Mouse (Mus musculus) heart, adult 2 months (tissue): Measurements from ENCODE around the gene Naalad2. TPM values are rescaled to one million over a fixed set of nuclear protein-coding genes. Genes with fewer than 3 reads are reported as not detected.
"Not testable (repeated sequence)": the region's sequence is repeated elsewhere in the genome, so short reads cannot be mapped to it uniquely, and the experiment has no call there.

ENCODE experiments used
- DNase-seq, 2 experiments: peaks; one replicate each; pipeline ENCODE4 v3.0.0; 2021
- H3K27ac ChIP-seq: fragments of 200-600 bp; 2 replicates; pipeline ENCODE4 v1.8.1; 2022
- H3K27me3 ChIP-seq: fragments of 200-500 bp; 2 replicates; pipeline ENCODE4 v1.6.1; 2012; ENCODE audit warnings: mild to moderate bottlenecking, low read length, inconsistent platforms, mixed read lengths; ENCODE audit not compliant: control insufficient read depth, insufficient read depth
- H3K36me3 ChIP-seq: fragments of 200-500 bp; 2 replicates; pipeline ENCODE4 v1.6.1; 2012; ENCODE audit warnings: low read length, inconsistent platforms; ENCODE audit not compliant: control insufficient read depth, insufficient read depth
- H3K4me1 ChIP-seq: fragments of 200-500 bp; 2 replicates; pipeline ENCODE4 v1.6.1; 2011; ENCODE audit warnings: low read length; ENCODE audit not compliant: control insufficient read depth, insufficient read depth
- H3K4me3 ChIP-seq: fragments of 200-600 bp; 2 replicates; pipeline ENCODE4 v1.8.1; 2022
- H3K79me2 ChIP-seq: fragments of 200-500 bp; replicated peaks from 2 replicates; pipeline ENCODE4 v1.6.1; 2012; ENCODE audit warnings: mild to moderate bottlenecking, inconsistent platforms, low read length, moderate library complexity, mixed read lengths; ENCODE audit not compliant: control insufficient read depth, insufficient read depth
- H3K9ac ChIP-seq: fragments of 200-500 bp; 2 replicates; pipeline ENCODE4 v1.6.1; 2012; ENCODE audit warnings: low read depth, mild to moderate bottlenecking, control low read depth, inconsistent platforms, low read length, mixed read lengths
- CTCF ChIP-seq: fragments of 200-600 bp; IDR thresholded peaks from 2 replicates; pipeline ENCODE4 v1.8.1; 2022; ENCODE audit warnings: antibody characterized with exemption, mild to moderate bottlenecking, moderate library complexity
- EP300 ChIP-seq: fragments of 200-500 bp; IDR thresholded peaks from 2 replicates; pipeline ENCODE4 v1.6.1; 2011; ENCODE audit warnings: low read depth, low read length, control low read depth; ENCODE audit not compliant: insufficient read depth
- POLR2A ChIP-seq: fragments of 200-500 bp; IDR thresholded peaks from 2 replicates; pipeline ENCODE4 v1.6.1; 2011; ENCODE audit warnings: mild to moderate bottlenecking, low read depth, low read length, control low read depth; ENCODE audit not compliant: insufficient read depth
- WGBS: fragments of 180-500 bp; shearing (Covaris S2); methylation state at CpG from one replicate; pipeline ENCODE4 v1.1.7; 2018; 5-methylcytosine and 5-hydroxymethylcytosine counted together
- intact Hi-C: fragments of 180-260 bp; cut with DNase I; formaldehyde crosslinking; loops from one replicate; pipeline ENCODE4 v1.15.1; 2025
- long read RNA-seq: library from polyadenylated mRNA; stranded (forward); transcript quantifications from one replicate; pipeline ENCODE4 v2.0.0, GENCODE M21; 2021
- polyA plus RNA-seq: library from polyadenylated mRNA; depleted of rRNA; stranded (reverse); fragments of >200 nt; gene quantifications from 2 replicates; pipeline ENCODE4 v1.2.3, GENCODE M21; 2012; rRNA removed
- total RNA-seq, 2 experiments: library from RNA; stranded (reverse); gene quantifications; 2 replicates each; pipeline ENCODE4 v1.2.3; 2021

Naalad2 gene
- total RNA-seq, result 1 to 10 TPM; 6.4 to 7.3 TPM
- polyA plus RNA-seq, result 2.3 and 6.6 TPM in 2 replicates
- long read RNA-seq, partial matches to known transcripts, result 0 of 1 reads
- long read RNA-seq, other reads (novel, unspliced or antisense), result 1 of 1 reads

GRCm38 (mm10) chr9:18402895-18403294 is at the start of gene Naalad2:
TSS of gene Naalad2 (minus strand) at chr9:18402995.
- H3K36me3 ChIP-seq, H3K79me2 ChIP-seq, H3K27ac ChIP-seq, DNase-seq, intact Hi-C loops, H3K27me3 ChIP-seq, H3K4me3 ChIP-seq, H3K4me1 ChIP-seq, H3K9ac ChIP-seq: not testable (repeated sequence)
- 47% methylated on average over 2 of the region's 2 CpGs for WGBS

- H3K36me3 ChIP-seq, result no peaks in the 10 kb centered on the region
- intact Hi-C loops, result no loop called here
- peak in 1 of 2 experiments; percentile 7 for DNase-seq
- no peaks in the 10 kb centered on the region for H3K79me2 ChIP-seq
- 50% methylated on average over 10 of the region's 10 CpGs for WGBS
- TF ChIP-seq EP300, result no peak
- no peak for TF ChIP-seq CTCF
- no peak for TF ChIP-seq POLR2A
- H3K4me1 ChIP-seq, result no peaks in the 10 kb centered on the region
- H3K27me3 ChIP-seq, result no peaks in the 10 kb centered on the region
- H3K4me3 ChIP-seq, result no peak overlapping the region
- H3K27ac ChIP-seq, result no peak overlapping the region
- H3K9ac ChIP-seq, result no peak overlapping the region
Observed at GRCm38 (mm10) chr9:18431687-18432086, 28.9 kb upstream of the Naalad2 start.

DNA sequence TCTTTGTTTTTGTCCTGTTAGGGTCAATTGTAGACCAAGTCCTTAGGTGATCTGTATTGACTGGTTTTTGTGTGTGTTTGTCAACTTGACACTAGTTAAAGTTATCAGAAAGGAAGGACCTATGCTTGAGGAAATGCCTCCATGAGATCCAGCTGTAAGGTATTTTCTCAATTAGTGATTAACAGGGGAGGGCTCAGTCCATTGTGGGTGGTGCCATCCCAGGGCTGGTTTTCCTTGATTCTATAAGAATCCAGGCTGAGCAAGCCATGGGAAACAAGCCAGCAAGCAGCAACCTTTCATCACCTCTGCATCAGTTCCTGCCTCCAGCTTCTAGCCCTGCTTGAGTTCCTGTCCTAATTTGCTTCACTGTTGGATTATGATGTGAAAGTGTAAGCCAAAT is 27.6 kb upstream of the Naalad2 start, which contains the start of gene Mbd3l2:
Gene Mbd3l2, plus strand, starts transcription at position 301 of the 400 bp plus-strand sequence.
- Histone ChIP-seq H3K4me3 (no peak within 1 kb of the TSS), H3K27me3 (no peaks in the 10 kb centered on the region), H3K4me1 (no peaks in the 10 kb centered on the region), H3K9ac (no peak within 1 kb of the TSS), H3K79me2 (no peaks in the 10 kb centered on the region), H3K27ac (no peak within 1 kb of the TSS), H3K36me3 (no peaks in the 10 kb centered on the region)
- DNase-seq, result no peak
- intact Hi-C loops, result no loop called here
- TF ChIP-seq POLR2A, result no peak
- TF ChIP-seq EP300, result no peak
- TF ChIP-seq CTCF, result no peak

GRCm38 (mm10) chr9:18412371-18412770 is 9.6 kb upstream of the Naalad2 start:
- H3K27me3 ChIP-seq, DNase-seq: not testable (repeated sequence)

GRCm38 (mm10) chr9:18404118-18404517 is 1.3 kb upstream of the Naalad2 start, which contains the start of gene Ubtfl1:
TSS of gene Ubtfl1 (plus strand) at chr9:18404418.
- no peak within 1 kb of the TSS for H3K27ac ChIP-seq
- H3K4me3 ChIP-seq, result no peak within 1 kb of the TSS
- no peaks in the 10 kb centered on the region for H3K4me1 ChIP-seq
- no peak within 1 kb of the TSS for H3K9ac ChIP-seq
- H3K27me3 ChIP-seq, result no peaks in the 10 kb centered on the region
- H3K79me2 ChIP-seq, result no peaks in the 10 kb centered on the region
- WGBS, result 62% methylated on average over 1 of the region's 1 CpGs
- intact Hi-C loops, result no loop called here
- TF ChIP-seq POLR2A (no peak), EP300 (no peak), CTCF (no peak)
- no peak for DNase-seq
- no peaks in the 10 kb centered on the region for H3K36me3 ChIP-seq

More at GRCm38 (mm10) chr9:18412371-18412770, 9.6 kb upstream of the Naalad2 start:
- H3K4me3 ChIP-seq, H3K27ac ChIP-seq, H3K36me3 ChIP-seq, intact Hi-C loops, H3K4me1 ChIP-seq, H3K79me2 ChIP-seq, H3K9ac ChIP-seq: not testable (repeated sequence)
- 73% methylated on average over 4 of the region's 4 CpGs for WGBS

DNA sequence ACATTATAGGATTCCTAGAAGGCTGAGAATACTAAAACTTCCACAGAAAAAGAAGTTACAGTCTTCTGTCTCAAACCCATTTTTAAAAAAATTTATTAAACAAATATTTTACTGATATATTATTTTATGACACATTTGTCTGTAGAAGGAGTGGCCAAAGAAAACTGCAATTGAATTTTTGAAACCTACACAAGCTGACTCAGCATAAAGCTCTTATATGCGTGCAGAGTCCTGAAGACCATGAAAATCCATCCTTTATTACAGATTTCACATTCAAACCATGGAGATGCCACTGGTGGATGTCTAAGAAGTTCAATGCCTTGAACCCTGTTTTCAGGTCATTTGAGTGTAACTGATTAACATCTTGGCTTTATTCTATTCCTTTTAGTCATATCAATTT is 3.2 kb downstream of the Naalad2 start:
- H3K36me3 ChIP-seq, result no peaks in the 10 kb centered on the region
- TF ChIP-seq CTCF, result no peak
- no peak for TF ChIP-seq EP300
- TF ChIP-seq POLR2A, result no peak
- no peak overlapping the region for H3K27ac ChIP-seq
- WGBS, result 73% methylated on average over 1 of the region's 1 CpGs
- no peaks in the 10 kb centered on the region for H3K27me3 ChIP-seq
- no peak overlapping the region for H3K9ac ChIP-seq
- DNase-seq, result no peak
- no peaks in the 10 kb centered on the region for H3K4me1 ChIP-seq
- H3K79me2 ChIP-seq, result no peaks in the 10 kb centered on the region
- no peak overlapping the region for H3K4me3 ChIP-seq
- intact Hi-C loops, result no loop called here
